Mouse (Mus musculus) frontal cortex, postnatal 36 days (tissue): ENCODE results near the gene Dcaf4.

Experiments used
- DNase-seq, 2 experiments: peaks; one replicate each; pipeline ENCODE4 v3.0.0; 2022; ENCODE audit warnings: low spot score in 2 of 2

The Dcaf4 gene

GRCm38 (mm10) chr12:83520311-83520890, at the start of gene Dcaf4:
TSS of gene Dcaf4 (plus strand) at chr12:83520466.
- peak; percentile 92 to 95 for DNase-seq

- DNase-seq: no peak
Measured at GRCm38 (mm10) chr12:83471760-83472159, 48.5 kb upstream of the Dcaf4 start.

- DNase-seq: no peak
Measured at GRCm38 (mm10) chr12:83473987-83474600, 46.2 kb upstream of the Dcaf4 start.

GRCm38 (mm10) chr12:83475419-83475818, 44.8 kb upstream of the Dcaf4 start:
- no peak for DNase-seq

GRCm38 (mm10) chr12:83476277-83476676, 44.0 kb upstream of the Dcaf4 start:
- DNase-seq: no peak

GRCm38 (mm10) chr12:83479140-83479539, 41.1 kb upstream of the Dcaf4 start:
- no peak for DNase-seq

- no peak for DNase-seq
Measured at GRCm38 (mm10) chr12:83479818-83480401, 40.4 kb upstream of the Dcaf4 start.

- no peak for DNase-seq
Measured at GRCm38 (mm10) chr12:83481439-83481838, 38.8 kb upstream of the Dcaf4 start.

GRCm38 (mm10) chr12:83483653-83484052, 36.6 kb upstream of the Dcaf4 start:
- no peak for DNase-seq

GRCm38 (mm10) chr12:83484855-83485745, 35.2 kb upstream of the Dcaf4 start:
- peak in 1 of 2 experiments; percentile 16 for DNase-seq

- peak; percentile 77 for DNase-seq
Measured at GRCm38 (mm10) chr12:83485911-83486670, 34.2 kb upstream of the Dcaf4 start.

- peak; percentile 22 to 44 for DNase-seq
Measured at GRCm38 (mm10) chr12:83486671-83487461, 33.4 kb upstream of the Dcaf4 start.

- peak; percentile 94 to 95 for DNase-seq
Measured at GRCm38 (mm10) chr12:83487476-83487991, 32.7 kb upstream of the Dcaf4 start, which contains the start of gene Dpf3. TSS of gene Dpf3 (minus strand) at chr12:83487716.

GRCm38 (mm10) chr12:83488211-83488941, 31.9 kb upstream of the Dcaf4 start:
- DNase-seq: peak in 1 of 2 experiments; percentile 12

- no peak for DNase-seq
Measured at GRCm38 (mm10) chr12:83489748-83490147, 30.5 kb upstream of the Dcaf4 start.

- no peak for DNase-seq
Measured at GRCm38 (mm10) chr12:83491609-83492008, 28.7 kb upstream of the Dcaf4 start.

GRCm38 (mm10) chr12:83492808-83493207, 27.5 kb upstream of the Dcaf4 start:
- no peak for DNase-seq

GRCm38 (mm10) chr12:83494196-83494595, 26.1 kb upstream of the Dcaf4 start:
- no peak for DNase-seq

GRCm38 (mm10) chr12:83495248-83495960, 24.9 kb upstream of the Dcaf4 start:
- DNase-seq: no peak
